Mouse (Mus musculus): ENCODE measurements at regions not wholly inside any gene's neighbourhood (a gene's known extent, or its start where the extent isn't known, plus 50 kb on each side); places are given as distances from the start of the nearest gene placed in this dataset.

GRCm38 (mm10) chr7:123065951-123066351 lies 57.7 kb upstream of the Tnrc6a start:
- TF ChIP-seq TBP (IDR thresholded peaks at IDR 0.05; ENCODE audit: low read depth, low read length) = no peak
- TF ChIP-seq POLR2AphosphoS2 (IDR thresholded peaks at IDR 0.05; ENCODE audit: low read length) = no peak
- TF ChIP-seq KAT2A (conservative IDR thresholded peaks at IDR 0.05; ENCODE audit: low read depth, low read length) = no peak
- TF ChIP-seq NELFE (IDR thresholded peaks at IDR 0.05; ENCODE audit: low read depth, low read length) = no peak
- no peak for TF ChIP-seq MAX (IDR thresholded peaks at IDR 0.05; ENCODE audit: low read length)
- no peak for TF ChIP-seq TAL1 (IDR thresholded peaks at IDR 0.05; ENCODE audit: low read length)
- no peak for TF ChIP-seq GABPA (IDR thresholded peaks at IDR 0.05; ENCODE audit: low read depth, low read length)
- no peak for TF ChIP-seq ELF1 (IDR thresholded peaks at IDR 0.05; ENCODE audit: low read depth, low read length)
- no peak for TF ChIP-seq ETS1 (IDR thresholded peaks at IDR 0.05; ENCODE audit: low read depth, low read length)
- TF ChIP-seq RCOR1 (IDR thresholded peaks at IDR 0.05; ENCODE audit: low read depth, low read length) = no peak
- no peak for TF ChIP-seq ZC3H11A (IDR thresholded peaks at IDR 0.05; ENCODE audit: low read depth, low read length)
- no peak for TF ChIP-seq EP300 (IDR thresholded peaks at IDR 0.05; ENCODE audit: low read depth in 1 of 2, low read length in 2 of 2)
- TF ChIP-seq GATA1 (IDR thresholded peaks at IDR 0.05; ENCODE audit: low read depth, low read length) = no peak
- no peak for TF ChIP-seq CHD1 (IDR thresholded peaks at IDR 0.05; ENCODE audit: low read depth, low read length)
- TF ChIP-seq E2F4 (IDR thresholded peaks at IDR 0.05; ENCODE audit: borderline replicate concordance, low read depth, low read length) = no peak
- Histone ChIP-seq H3K27ac (ENCODE audit: control insufficient read depth, low read depth, low read length) (no peak overlapping the region), H3K79me2 (ENCODE audit: control insufficient read depth, insufficient read depth, low read length, poor library complexity) (no peaks in the 10 kb centered on the region), H3K4me1 (ENCODE audit: control insufficient read depth in 1 of 2, insufficient read depth in 2 of 2, low read length in 2 of 2) (peaks cover 0 to 8% of the 10 kb centered on the region in 2 experiments; a peak in 2 of 4 replicates), H3K36me3 (ENCODE audit: control insufficient read depth in 1 of 2, insufficient read depth in 2 of 2, low read length in 2 of 2) (no peaks in the 10 kb centered on the region), H3K4me3 (ENCODE audit: control insufficient read depth in 1 of 2, insufficient read depth in 1 of 2, low read depth in 2 of 2, low read length in 2 of 2) (no peak overlapping the region), H3K9ac (ENCODE audit: control insufficient read depth, low read depth, low read length, poor library complexity, severe bottlenecking) (no peak overlapping the region), H3K9me3 (replicated peaks; ENCODE audit: insufficient read depth, low read length) (no peaks in the 10 kb centered on the region), H3K27me3 (ENCODE audit: control insufficient read depth in 1 of 2, insufficient read depth in 2 of 2, low read length in 2 of 2) (no peaks in the 10 kb centered on the region)
- no peak for DNase-seq (ENCODE audit: low read depth, low spot score)

- DNase-seq (ENCODE audit: low read depth, low spot score) = peak; percentile 29
- H3K4me1 ChIP-seq (ENCODE audit: control insufficient read depth in 1 of 2, insufficient read depth in 2 of 2, low read length in 2 of 2) = peaks cover 0 to 8% of the 10 kb centered on the region in 2 experiments; a peak in 2 of 4 replicates
- H3K9ac ChIP-seq (ENCODE audit: control insufficient read depth, low read depth, low read length, poor library complexity, severe bottlenecking) = no peak overlapping the region
- no peak overlapping the region for H3K27ac ChIP-seq (ENCODE audit: control insufficient read depth, low read depth, low read length)
- no peaks in the 10 kb centered on the region for H3K27me3 ChIP-seq (ENCODE audit: control insufficient read depth in 1 of 2, insufficient read depth in 2 of 2, low read length in 2 of 2)
- TF ChIP-seq SMC3 (IDR thresholded peaks at IDR 0.05; ENCODE audit: low read depth, low read length) (peak; percentile 34), MAFK (IDR thresholded peaks at IDR 0.05; ENCODE audit: borderline replicate concordance, low read depth, low read length) (no peak), RAD21 (IDR thresholded peaks at IDR 0.05; ENCODE audit: low read depth, low read length) (peak; percentile 17), CTCF (IDR thresholded peaks at IDR 0.05 in 2 of 3, conservative IDR thresholded peaks at IDR 0.05 in 1 of 3; ENCODE audit: control insufficient read depth in 1 of 3, insufficient read depth in 1 of 3, low read depth in 2 of 3, low read length in 3 of 3, poor library complexity in 1 of 3, severe bottlenecking in 1 of 3) (peak; percentile 6 to 46 (median 39); a peak in 4 of 6 replicates)
- no peak overlapping the region for H3K4me3 ChIP-seq (ENCODE audit: control insufficient read depth in 1 of 2, insufficient read depth in 1 of 2, low read depth in 2 of 2, low read length in 2 of 2)
- no peaks in the 10 kb centered on the region for H3K79me2 ChIP-seq (ENCODE audit: control insufficient read depth, insufficient read depth, low read length, poor library complexity)
- H3K36me3 ChIP-seq (ENCODE audit: control insufficient read depth in 1 of 2, insufficient read depth in 2 of 2, low read length in 2 of 2) = no peaks in the 10 kb centered on the region
- no peaks in the 10 kb centered on the region for H3K9me3 ChIP-seq (replicated peaks; ENCODE audit: insufficient read depth, low read length)
These were observed 56.3 kb upstream of the Tnrc6a start for GRCm38 (mm10) chr7:123067396-123067795.

All from MEL (cell line).